Mouse (Mus musculus) neural tube, embryonic 15.5 days (tissue): ENCODE measurements around the gene Il5. TPM values are rescaled to one million over a fixed set of nuclear protein-coding genes. Genes with fewer than 3 reads are reported as not detected.

Experiments used
- ATAC-seq: fragments of 200-750 bp; cut with Nextera tagmentation; 2 replicates; pipeline ENCODE4 v1.8.0; 2017; ENCODE audit warnings: mild to moderate bottlenecking, moderate TSS enrichment, moderate library complexity; ENCODE audit not compliant: low FRiP score
- H3K27ac ChIP-seq: fragments of 300-500 bp; sonication (generic); replicated peaks from 2 replicates; pipeline ENCODE4 v1.5.1; 2015; ENCODE audit warnings: mild to moderate bottlenecking, inconsistent platforms
- H3K27me3 ChIP-seq: fragments of 300-500 bp; sonication (generic); replicated peaks from 2 replicates; pipeline ENCODE4 v1.6.1; 2015; ENCODE audit warnings: inconsistent platforms
- H3K36me3 ChIP-seq: fragments of 300-500 bp; sonication (generic); 2 replicates; pipeline ENCODE4 v1.6.1; 2015; ENCODE audit warnings: inconsistent platforms
- H3K4me1 ChIP-seq: fragments of 300-500 bp; sonication (generic); 2 replicates; pipeline ENCODE4 v1.6.1; 2015; ENCODE audit warnings: inconsistent platforms
- H3K4me2 ChIP-seq: fragments of 300-500 bp; sonication (generic); 2 replicates; pipeline ENCODE4 v1.6.1; 2015; ENCODE audit warnings: inconsistent platforms, mild to moderate bottlenecking, moderate library complexity
- H3K4me3 ChIP-seq: fragments of 300-500 bp; sonication (generic); replicated peaks from 2 replicates; pipeline ENCODE4 v1.5.1; 2015; ENCODE audit warnings: mild to moderate bottlenecking, inconsistent platforms
- H3K9ac ChIP-seq: fragments of 300-500 bp; sonication (generic); replicated peaks from 2 replicates; pipeline ENCODE4 v1.6.1; 2015; ENCODE audit warnings: mild to moderate bottlenecking, inconsistent platforms
- H3K9me3 ChIP-seq: fragments of 300-500 bp; sonication (generic); replicated peaks from 2 replicates; pipeline ENCODE4 v1.6.1; 2016; ENCODE audit warnings: inconsistent platforms
- WGBS: fragments of 180-500 bp; shearing (Covaris S2); methylation state at CpG from one replicate; pipeline ENCODE4 v1.1.7; 2015; ENCODE audit warnings: mixed read lengths; 5-methylcytosine and 5-hydroxymethylcytosine counted together
- microRNA-seq: library from miRNA; unstranded; fragments of <30 nt; microRNA quantifications from one replicate; pipeline ENCODE4, GENCODE M21; 2017
- polyA plus RNA-seq: library from polyadenylated mRNA; unstranded; fragments of >200 nt; fragmentation: Nextera tagmentation; extraction: Ambion mirVana; gene quantifications from 2 replicates; pipeline ENCODE4 v1.2.1, GENCODE M21; 2015

The Il5 gene
- polyA plus RNA-seq, 1 experiment from 2014 or later, result not detected

DNA sequence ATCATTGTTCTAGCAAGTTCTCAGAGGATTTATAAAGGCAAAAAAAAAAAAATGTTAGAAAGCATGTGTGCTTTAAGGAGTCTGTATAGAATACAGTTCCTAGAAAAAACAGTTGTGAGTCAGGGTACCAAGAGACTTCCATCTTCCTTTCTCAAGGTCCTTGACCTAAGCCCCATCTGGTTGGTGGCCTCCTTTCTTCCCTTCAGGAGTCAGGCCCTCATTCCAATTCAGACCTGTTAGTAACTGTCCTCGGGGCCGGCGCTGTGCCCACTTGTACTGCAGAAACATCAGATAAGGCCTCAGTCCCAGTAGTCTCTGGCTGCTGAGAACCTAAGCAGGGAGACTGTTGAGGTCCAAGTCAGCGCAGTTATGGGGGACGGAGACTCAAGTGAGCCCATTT is 52.5 kb downstream of the Il5 start, which contains the start of gene Gm17334:
Gm17334 (minus strand) TSS at position 101 of the 400 bp plus-strand sequence.
- no peak for ATAC-seq
- Histone ChIP-seq H3K27ac (no peak within 1 kb of the TSS), H3K27me3 (peaks cover 20% of the 10 kb centered on the region; the same call in 1 of the 2 replicates), H3K36me3 (no peaks in the 10 kb centered on the region), H3K4me3 (no peak within 1 kb of the TSS), H3K4me2 (no peak within 1 kb of the TSS), H3K9ac (no peak within 1 kb of the TSS), H3K9me3 (no peaks in the 10 kb centered on the region), H3K4me1 (peaks cover 12% of the 10 kb centered on the region; the same call in 1 of the 2 replicates)
- WGBS, result 94% methylated on average over 5 of the region's 5 CpGs

DNA sequence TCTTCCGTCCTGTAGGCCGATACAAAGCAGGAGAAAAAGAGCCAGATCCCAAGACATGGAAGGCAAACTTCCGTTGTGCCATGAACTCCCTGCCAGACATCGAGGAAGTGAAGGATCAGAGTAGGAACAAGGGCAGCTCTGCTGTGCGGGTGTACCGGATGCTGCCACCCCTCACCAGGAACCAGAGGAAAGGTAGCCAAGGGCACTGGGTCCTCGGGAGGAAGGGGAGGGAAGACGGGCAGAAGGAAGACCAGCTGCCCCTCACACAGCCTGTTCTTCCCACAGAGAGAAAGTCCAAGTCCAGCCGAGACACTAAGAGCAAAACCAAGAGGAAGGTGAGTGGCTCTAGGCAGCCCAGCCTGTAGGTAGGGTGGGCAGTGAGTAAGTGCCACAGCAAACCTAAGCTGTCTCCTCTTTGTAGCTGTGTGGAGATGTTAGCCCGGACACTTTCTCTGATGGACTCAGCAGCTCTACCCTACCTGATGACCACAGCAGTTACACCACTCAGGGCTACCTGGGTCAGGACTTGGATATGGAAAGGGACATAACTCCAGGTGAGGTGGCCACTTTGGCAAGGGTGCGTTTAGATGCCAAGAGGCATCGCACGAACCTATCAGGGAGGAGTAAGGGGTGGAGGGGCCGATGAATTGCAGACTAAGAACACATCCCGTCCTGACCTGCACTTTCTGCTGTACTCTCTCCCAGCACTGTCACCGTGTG is 53.2 kb downstream of the Il5 start:
- no peak for ATAC-seq
- 90% methylated on average over 16 of the region's 16 CpGs for WGBS
- H3K4me3 ChIP-seq, result no peak overlapping the region
- peaks cover 12% of the 10 kb centered on the region; the same call in 1 of the 2 replicates for H3K4me1 ChIP-seq
- no peaks in the 10 kb centered on the region for H3K9me3 ChIP-seq
- H3K4me2 ChIP-seq, result no peak overlapping the region
- no peak overlapping the region for H3K9ac ChIP-seq
- H3K36me3 ChIP-seq, result no peaks in the 10 kb centered on the region
- no peak overlapping the region for H3K27ac ChIP-seq
- 0 out of 2 replicates have a peak, but pooled peaks cover 15% of the 10 kb centered on the region for H3K27me3 ChIP-seq

Small RNA genes within 50 kb of the gene (microRNA-seq; reads per million reads assigned to microRNA genes)
- not detected for gene Mir7671

Other genes starting within 250 kb of the Il5 start
- 0.27 TPM in 1 of 2 replicates, not detected in the other for gene Gm9945, start 240.6 kb upstream of the Il5 start, polyA plus RNA-seq
- 1.4 and 1.6 TPM in 2 replicates for gene Sowaha, start 240.5 kb upstream of the Il5 start, polyA plus RNA-seq
- 23.3 and 26.2 TPM in 2 replicates for gene Sept8, start 201.5 kb upstream of the Il5 start, polyA plus RNA-seq
- gene Kif3a, start 153.4 kb upstream of the Il5 start, polyA plus RNA-seq, result 275 and 338 TPM in 2 replicates
- 5.0 and 5.4 TPM in 2 replicates for gene Il4, start 102.1 kb upstream of the Il5 start, polyA plus RNA-seq
- gene Il13, start 86.1 kb upstream of the Il5 start, polyA plus RNA-seq, result 0.20 TPM in 1 of 2 replicates, not detected in the other
- gene Rad50, start 13.5 kb upstream of the Il5 start, polyA plus RNA-seq, result 12.1 and 19.1 TPM in 2 replicates
- 3.9 and 23.3 TPM in 2 replicates for gene Irf1, start 49.2 kb downstream of the Il5 start, polyA plus RNA-seq
- gene Gm17334, start 52.4 kb downstream of the Il5 start, polyA plus RNA-seq, result 0.34 TPM in 1 of 2 replicates, not detected in the other
- gene Gm12216, start 138.5 kb downstream of the Il5 start, polyA plus RNA-seq, result 0.79 and 2.8 TPM in 2 replicates
- 8.6 and 10.6 TPM in 2 replicates for gene Slc22a5, start 170.9 kb downstream of the Il5 start, polyA plus RNA-seq